Mouse (Mus musculus): ENCODE results near the gene Sat1.

GRCm38 (mm10) chrX:155201799-155202198 lies 14.4 kb downstream of the Sat1 start:
- TF ChIP-seq CTCF (IDR thresholded peaks at IDR 0.05; ENCODE audit: extremely low read depth, insufficient read depth, low read length) (no peak), POLR2A (IDR thresholded peaks at IDR 0.05; ENCODE audit: extremely low read depth, insufficient read depth, low read length) (no peak)
